Mouse (Mus musculus): Measurements from ENCODE around the gene Tcf7l2. TPM values are rescaled to one million over a fixed set of nuclear protein-coding genes. Genes with fewer than 3 reads are reported as not detected.

The Tcf7l2 gene
- polyA plus RNA-seq, 1 experiment from 2014 or later, result 41.7 TPM

- Histone ChIP-seq H3K9me3 (ENCODE audit: control insufficient read depth, low read length) (no peaks in the 10 kb centered on the region), H3K4me2 (replicated peaks; ENCODE audit: low read depth) (no peak overlapping the region), H3K4me3 (ENCODE audit: low read depth, low read length) (no peak overlapping the region), H3K9ac (ENCODE audit: low read length) (no peak overlapping the region), H3K27ac (replicated peaks) (no peak overlapping the region), H3K4me1 (replicated peaks; ENCODE audit: control insufficient read depth, insufficient read depth) (no peaks in the 10 kb centered on the region), H3K36me3 (ENCODE audit: control insufficient read depth, insufficient read depth, low read length) (peaks cover 16% of the 10 kb centered on the region), H3K27me3 (ENCODE audit: control insufficient read depth, insufficient read depth, low read length) (no peaks in the 10 kb centered on the region)
- WGBS, result 76% methylated on average over 20 of the region's 20 CpGs
- DNase-seq (ENCODE audit: low spot score), result no peak
- no peak for ATAC-seq (ENCODE audit: low FRiP score, low TSS enrichment)
- TF ChIP-seq EP300 (optimal IDR thresholded peaks at IDR 0.05), result no peak
- 0 out of 2 replicates have a peak, but pooled peaks have one; percentile 2 for TF ChIP-seq CTCF (IDR thresholded peaks at IDR 0.05; ENCODE audit: low read depth)
Observed at GRCm38 (mm10) chr19:55914614-55915211, 173.1 kb downstream of the Tcf7l2 start.

GRCm38 (mm10) chr19:55915506-55915905 is 173.9 kb downstream of the Tcf7l2 start:
- DNase-seq (ENCODE audit: low spot score) (no peak), ATAC-seq (ENCODE audit: low FRiP score, low TSS enrichment) (no peak)
- H3K9ac ChIP-seq (ENCODE audit: low read length), result no peak overlapping the region
- no peak overlapping the region for H3K4me3 ChIP-seq (ENCODE audit: low read depth, low read length)
- H3K27ac ChIP-seq (replicated peaks), result no peak overlapping the region
- no peak overlapping the region for H3K4me2 ChIP-seq (replicated peaks; ENCODE audit: low read depth)
- peaks cover 16% of the 10 kb centered on the region for H3K36me3 ChIP-seq (ENCODE audit: control insufficient read depth, insufficient read depth, low read length)
- H3K4me1 ChIP-seq (replicated peaks; ENCODE audit: control insufficient read depth, insufficient read depth), result no peaks in the 10 kb centered on the region
- H3K27me3 ChIP-seq (ENCODE audit: control insufficient read depth, insufficient read depth, low read length), result no peaks in the 10 kb centered on the region
- TF ChIP-seq EP300 (optimal IDR thresholded peaks at IDR 0.05) (no peak), CTCF (IDR thresholded peaks at IDR 0.05; ENCODE audit: low read depth) (no peak)
- WGBS, result 54% methylated on average over 7 of the region's 7 CpGs
- H3K9me3 ChIP-seq (ENCODE audit: control insufficient read depth, low read length), result no peaks in the 10 kb centered on the region

- Histone ChIP-seq H3K36me3 (ENCODE audit: control insufficient read depth, insufficient read depth, low read length) (peaks cover 23% of the 10 kb centered on the region), H3K27me3 (ENCODE audit: control insufficient read depth, insufficient read depth, low read length) (no peaks in the 10 kb centered on the region), H3K4me2 (replicated peaks; ENCODE audit: low read depth) (no peak overlapping the region), H3K9ac (ENCODE audit: low read length) (no peak overlapping the region), H3K4me3 (ENCODE audit: low read depth, low read length) (no peak overlapping the region), H3K9me3 (ENCODE audit: control insufficient read depth, low read length) (no peaks in the 10 kb centered on the region), H3K4me1 (replicated peaks; ENCODE audit: control insufficient read depth, insufficient read depth) (no peaks in the 10 kb centered on the region), H3K27ac (replicated peaks) (no peak overlapping the region)
- no peak for TF ChIP-seq EP300 (optimal IDR thresholded peaks at IDR 0.05)
- TF ChIP-seq CTCF (IDR thresholded peaks at IDR 0.05; ENCODE audit: low read depth), result no peak
- no peak for DNase-seq (ENCODE audit: low spot score)
- no peak for ATAC-seq (ENCODE audit: low FRiP score, low TSS enrichment)
- WGBS, result 90% methylated on average over 3 of the region's 3 CpGs
Observed at GRCm38 (mm10) chr19:55916211-55916610, 174.6 kb downstream of the Tcf7l2 start.

DNA sequence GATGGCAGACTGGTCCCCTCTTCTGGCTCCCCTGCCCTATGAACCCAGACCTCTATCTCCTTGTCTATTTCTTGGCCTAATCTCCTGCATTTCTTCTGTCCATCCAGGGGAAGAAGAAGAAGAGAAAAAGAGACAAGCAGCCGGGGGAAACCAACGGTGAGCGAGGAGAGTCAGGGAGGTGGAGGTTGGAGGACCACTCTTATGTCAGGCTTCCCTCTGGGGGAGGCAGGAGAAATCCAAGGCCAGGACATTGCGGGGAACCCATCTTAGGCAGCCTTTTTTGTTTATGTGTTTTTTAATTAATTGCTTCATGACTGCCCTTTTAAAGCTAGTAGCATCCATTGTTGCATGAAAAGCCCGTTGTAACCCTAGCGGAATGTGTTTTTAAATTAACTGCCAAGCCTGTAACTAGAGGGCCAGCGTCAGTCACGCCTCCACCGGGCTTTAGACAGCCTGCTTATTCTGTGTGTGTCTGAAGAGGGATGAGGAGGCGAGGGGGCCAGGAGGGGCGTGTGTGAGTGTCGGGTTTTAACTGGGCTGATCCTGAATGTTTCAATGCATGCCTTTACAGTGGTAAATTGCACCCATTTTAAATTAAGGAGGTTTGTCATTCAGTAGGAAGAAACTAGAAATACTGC is 182.3 kb downstream of the Tcf7l2 start:
- no peak for ATAC-seq (ENCODE audit: low FRiP score, low TSS enrichment)
- no peak overlapping the region for H3K27ac ChIP-seq (replicated peaks)
- H3K27me3 ChIP-seq (ENCODE audit: control insufficient read depth, insufficient read depth, low read length), result no peaks in the 10 kb centered on the region
- H3K4me3 ChIP-seq (ENCODE audit: low read depth, low read length), result no peak overlapping the region
- 41% methylated on average over 12 of the region's 12 CpGs for WGBS
- H3K4me2 ChIP-seq (replicated peaks; ENCODE audit: low read depth), result no peak overlapping the region
- DNase-seq (ENCODE audit: low spot score), result no peak
- H3K36me3 ChIP-seq (ENCODE audit: control insufficient read depth, insufficient read depth, low read length), result peaks cover 26% of the 10 kb centered on the region
- TF ChIP-seq EP300 (optimal IDR thresholded peaks at IDR 0.05) (no peak), CTCF (IDR thresholded peaks at IDR 0.05; ENCODE audit: low read depth) (no peak; the same call in 1 of the 2 replicates)
- H3K9ac ChIP-seq (ENCODE audit: low read length), result no peak overlapping the region
- no peaks in the 10 kb centered on the region for H3K4me1 ChIP-seq (replicated peaks; ENCODE audit: control insufficient read depth, insufficient read depth)
- no peaks in the 10 kb centered on the region for H3K9me3 ChIP-seq (ENCODE audit: control insufficient read depth, low read length)

DNA sequence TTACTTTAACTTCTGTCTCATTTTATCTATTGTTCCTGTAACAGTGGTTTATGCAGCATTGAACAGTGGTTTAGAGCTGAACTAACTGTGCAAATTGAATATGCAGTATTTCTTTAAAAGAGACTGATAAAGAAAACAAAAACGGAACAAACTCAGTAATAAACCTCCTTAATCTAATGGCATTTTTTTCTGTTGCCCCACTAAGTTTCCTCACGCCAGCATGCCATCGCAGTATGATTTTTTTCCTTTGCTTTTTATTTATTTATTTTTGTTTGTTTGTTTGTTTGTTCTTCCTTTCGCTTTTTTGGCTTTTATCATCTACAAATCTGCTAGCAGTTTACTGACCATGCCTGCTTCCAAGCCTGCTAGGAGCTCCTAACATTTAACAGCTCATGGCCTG is 183.2 kb downstream of the Tcf7l2 start:
- no peak overlapping the region for H3K9ac ChIP-seq (ENCODE audit: low read length)
- DNase-seq (ENCODE audit: low spot score) (no peak), ATAC-seq (ENCODE audit: low FRiP score, low TSS enrichment) (no peak)
- no peaks in the 10 kb centered on the region for H3K27me3 ChIP-seq (ENCODE audit: control insufficient read depth, insufficient read depth, low read length)
- peaks cover 22% of the 10 kb centered on the region for H3K36me3 ChIP-seq (ENCODE audit: control insufficient read depth, insufficient read depth, low read length)
- WGBS, result 91% methylated on average over 4 of the region's 4 CpGs
- no peak overlapping the region for H3K4me3 ChIP-seq (ENCODE audit: low read depth, low read length)
- H3K27ac ChIP-seq (replicated peaks), result no peak overlapping the region
- TF ChIP-seq EP300 (optimal IDR thresholded peaks at IDR 0.05) (no peak), CTCF (IDR thresholded peaks at IDR 0.05; ENCODE audit: low read depth) (no peak)
- no peak overlapping the region for H3K4me2 ChIP-seq (replicated peaks; ENCODE audit: low read depth)
- no peaks in the 10 kb centered on the region for H3K9me3 ChIP-seq (ENCODE audit: control insufficient read depth, low read length)
- H3K4me1 ChIP-seq (replicated peaks; ENCODE audit: control insufficient read depth, insufficient read depth), result no peaks in the 10 kb centered on the region

DNA sequence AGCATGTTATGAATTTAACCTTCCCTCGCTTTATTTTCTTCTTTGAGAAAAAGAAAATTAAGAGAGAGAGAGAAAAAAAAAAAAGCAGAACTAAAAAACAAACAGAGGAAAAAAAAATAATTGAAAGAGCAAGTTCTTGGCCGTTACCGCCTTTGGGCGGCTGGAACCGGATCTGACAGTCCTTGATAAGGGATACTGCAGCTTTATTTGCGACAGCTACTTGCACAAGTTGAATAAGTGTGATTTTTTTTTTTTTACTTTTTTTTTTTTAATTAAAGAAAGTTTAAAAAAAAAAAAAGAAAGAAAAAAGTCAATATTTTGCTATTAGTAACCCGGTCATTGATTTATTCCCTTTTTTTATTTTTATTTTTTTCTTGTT is 183.8 kb downstream of the Tcf7l2 start:
- H3K9me3 ChIP-seq (ENCODE audit: control insufficient read depth, low read length), result no peaks in the 10 kb centered on the region
- 70% methylated on average over 7 of the region's 7 CpGs for WGBS
- no peaks in the 10 kb centered on the region for H3K27me3 ChIP-seq (ENCODE audit: control insufficient read depth, insufficient read depth, low read length)
- DNase-seq (ENCODE audit: low spot score) (peak; percentile 72), ATAC-seq (ENCODE audit: low FRiP score, low TSS enrichment) (no peak)
- H3K4me2 ChIP-seq (replicated peaks; ENCODE audit: low read depth), result no peak overlapping the region
- H3K36me3 ChIP-seq (ENCODE audit: control insufficient read depth, insufficient read depth, low read length), result peaks cover 20% of the 10 kb centered on the region
- no peak overlapping the region for H3K27ac ChIP-seq (replicated peaks)
- TF ChIP-seq CTCF (IDR thresholded peaks at IDR 0.05; ENCODE audit: low read depth), result no peak
- TF ChIP-seq EP300 (optimal IDR thresholded peaks at IDR 0.05), result no peak
- H3K4me1 ChIP-seq (replicated peaks; ENCODE audit: control insufficient read depth, insufficient read depth), result no peaks in the 10 kb centered on the region
- no peak overlapping the region for H3K4me3 ChIP-seq (ENCODE audit: low read depth, low read length)
- H3K9ac ChIP-seq (ENCODE audit: low read length), result no peak overlapping the region

All from stomach, postnatal 0 days (tissue).